Mouse (Mus musculus): Measurements from ENCODE around the gene L3mbtl4. TPM values are rescaled to one million over a fixed set of nuclear protein-coding genes. Genes with fewer than 3 reads are reported as not detected.
"Not testable (repeated sequence)": the region's sequence is repeated elsewhere in the genome, so short reads cannot be mapped to it uniquely, and the experiment has no call there.

Gene L3mbtl4
- total RNA-seq, 1 experiment: not detected

DNA sequence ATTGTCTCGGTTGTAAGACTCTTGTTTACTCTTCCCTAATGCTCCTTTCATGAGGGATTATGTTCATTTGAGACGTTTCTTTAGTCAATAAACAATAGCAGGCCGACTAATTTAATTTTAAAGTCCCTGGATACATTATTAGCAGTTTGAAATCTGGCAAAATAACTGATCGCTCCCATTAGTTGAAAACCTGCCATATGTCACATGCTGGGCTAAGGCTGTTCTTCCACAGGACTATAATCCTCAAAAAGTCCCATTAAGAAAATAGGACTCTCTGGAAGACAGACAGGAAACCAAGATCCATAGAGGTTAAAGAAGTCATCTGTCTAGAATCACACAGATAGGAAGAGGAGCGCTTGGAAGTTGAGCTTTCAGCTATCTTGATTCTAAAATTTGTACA, 114.9 kb downstream of the L3mbtl4 start:
- Histone ChIP-seq H3K36me3 (ENCODE audit: control insufficient read depth, insufficient read depth, low read length, poor library complexity, severe bottlenecking) (no peaks in the 10 kb centered on the region), H3K27ac (ENCODE audit: insufficient read depth, low read depth, low read length, poor library complexity, severe bottlenecking) (no peak overlapping the region), H3K9me3 (ENCODE audit: control insufficient read depth, insufficient read depth, low read depth, low read length) (no peaks in the 10 kb centered on the region), H3K9ac (ENCODE audit: insufficient read depth, low read depth, low read length, poor library complexity, severe bottlenecking) (no peak overlapping the region), H3K4me1 (ENCODE audit: control insufficient read depth in 2 of 2, insufficient read depth in 2 of 2, low read length in 2 of 2, poor library complexity in 1 of 2) (no peaks in the 10 kb centered on the region), H3K4me3 (ENCODE audit: insufficient read depth in 1 of 2, low read depth in 1 of 2, low read length in 2 of 2, poor library complexity in 1 of 2, severe bottlenecking in 1 of 2) (no peak overlapping the region)
- DNase-seq (ENCODE audit: low read depth, low spot score): no peak
- in situ Hi-C loops (cut with MboI; ENCODE audit: low sequenced_read_pairs in 2 of 2, unreplicated experiment in 2 of 2): no loop called here
- TF ChIP-seq HCFC1 (IDR thresholded peaks at IDR 0.05; ENCODE audit: borderline replicate concordance, insufficient read depth, low read length) (no peak), MAFK (IDR thresholded peaks at IDR 0.05; ENCODE audit: insufficient read depth, low read depth, low read length) (no peak), ZC3H11A (IDR thresholded peaks at IDR 0.05; ENCODE audit: borderline replicate concordance, low read depth, low read length) (no peak), ZNF384 (IDR thresholded peaks at IDR 0.05; ENCODE audit: low read depth, low read length) (no peak), CHD2 (IDR thresholded peaks at IDR 0.05; ENCODE audit: low read depth, low read length) (no peak)

DNA sequence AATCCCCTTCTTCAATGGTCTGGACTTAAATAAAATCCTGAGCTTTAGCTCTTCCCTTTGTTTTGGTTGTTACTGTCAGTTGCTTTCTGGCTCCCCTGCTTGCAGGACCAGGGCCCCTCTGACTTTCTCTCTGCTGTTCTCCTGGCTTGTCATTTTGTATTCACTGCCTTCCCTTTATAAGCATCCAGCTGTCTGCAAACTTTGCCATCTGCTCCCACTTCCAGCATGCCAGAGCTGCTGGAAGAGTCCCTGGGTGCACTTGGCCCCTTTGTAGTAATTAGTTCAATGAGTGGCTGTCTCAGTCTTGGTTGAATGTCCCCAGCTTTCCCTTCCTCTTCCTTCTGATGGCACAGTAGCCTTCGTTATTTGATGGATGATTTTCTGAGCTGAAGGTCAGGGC, 132.4 kb downstream of the L3mbtl4 start:
- no peak overlapping the region for H3K4me3 ChIP-seq (ENCODE audit: insufficient read depth in 1 of 2, low read depth in 1 of 2, low read length in 2 of 2, poor library complexity in 1 of 2, severe bottlenecking in 1 of 2)
- no peaks in the 10 kb centered on the region for H3K4me1 ChIP-seq (ENCODE audit: control insufficient read depth in 2 of 2, insufficient read depth in 2 of 2, low read length in 2 of 2, poor library complexity in 1 of 2)
- no peaks in the 10 kb centered on the region for H3K9me3 ChIP-seq (ENCODE audit: control insufficient read depth, insufficient read depth, low read depth, low read length)
- DNase-seq (ENCODE audit: low read depth, low spot score): no peak
- H3K27ac ChIP-seq (ENCODE audit: insufficient read depth, low read depth, low read length, poor library complexity, severe bottlenecking): no peak overlapping the region
- in situ Hi-C loops (cut with MboI; ENCODE audit: low sequenced_read_pairs in 2 of 2, unreplicated experiment in 2 of 2): no loop called here
- TF ChIP-seq HCFC1 (IDR thresholded peaks at IDR 0.05; ENCODE audit: borderline replicate concordance, insufficient read depth, low read length) (no peak), ZC3H11A (IDR thresholded peaks at IDR 0.05; ENCODE audit: borderline replicate concordance, low read depth, low read length) (no peak), ZNF384 (IDR thresholded peaks at IDR 0.05; ENCODE audit: low read depth, low read length) (no peak), CHD2 (IDR thresholded peaks at IDR 0.05; ENCODE audit: low read depth, low read length) (no peak), MAFK (IDR thresholded peaks at IDR 0.05; ENCODE audit: insufficient read depth, low read depth, low read length) (no peak)
- no peaks in the 10 kb centered on the region for H3K36me3 ChIP-seq (ENCODE audit: control insufficient read depth, insufficient read depth, low read length, poor library complexity, severe bottlenecking)
- no peak overlapping the region for H3K9ac ChIP-seq (ENCODE audit: insufficient read depth, low read depth, low read length, poor library complexity, severe bottlenecking)

DNA sequence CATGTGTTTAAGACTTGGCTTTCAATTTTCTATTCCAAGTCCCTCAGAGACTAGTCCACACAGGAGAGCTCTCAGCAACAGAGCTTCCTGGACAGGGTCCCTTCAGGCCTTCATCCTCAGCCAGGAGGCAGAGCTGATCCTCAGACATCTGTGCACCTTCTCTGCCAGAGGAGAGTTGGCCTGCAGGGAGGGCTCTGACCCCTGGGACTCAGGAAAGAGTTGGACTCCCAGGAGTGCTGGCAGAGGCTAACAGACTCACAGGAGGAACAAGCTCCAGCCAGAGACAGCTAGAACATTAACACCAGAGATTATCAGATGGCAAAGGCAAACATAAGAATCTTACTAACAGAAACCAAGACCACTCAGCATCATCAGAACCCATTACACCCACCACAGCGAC, 133.5 kb downstream of the L3mbtl4 start:
- H3K36me3 ChIP-seq (ENCODE audit: control insufficient read depth, insufficient read depth, low read length, poor library complexity, severe bottlenecking); H3K9ac ChIP-seq (ENCODE audit: insufficient read depth, low read depth, low read length, poor library complexity, severe bottlenecking); H3K4me1 ChIP-seq (ENCODE audit: control insufficient read depth in 2 of 2, insufficient read depth in 2 of 2, low read length in 2 of 2, poor library complexity in 1 of 2); in situ Hi-C loops (cut with MboI; ENCODE audit: low sequenced_read_pairs in 2 of 2, unreplicated experiment in 2 of 2); H3K4me3 ChIP-seq (ENCODE audit: insufficient read depth in 1 of 2, low read depth in 1 of 2, low read length in 2 of 2, poor library complexity in 1 of 2, severe bottlenecking in 1 of 2); DNase-seq (ENCODE audit: low read depth, low spot score); H3K27ac ChIP-seq (ENCODE audit: insufficient read depth, low read depth, low read length, poor library complexity, severe bottlenecking); H3K9me3 ChIP-seq (ENCODE audit: control insufficient read depth, insufficient read depth, low read depth, low read length): not testable (repeated sequence)

DNA sequence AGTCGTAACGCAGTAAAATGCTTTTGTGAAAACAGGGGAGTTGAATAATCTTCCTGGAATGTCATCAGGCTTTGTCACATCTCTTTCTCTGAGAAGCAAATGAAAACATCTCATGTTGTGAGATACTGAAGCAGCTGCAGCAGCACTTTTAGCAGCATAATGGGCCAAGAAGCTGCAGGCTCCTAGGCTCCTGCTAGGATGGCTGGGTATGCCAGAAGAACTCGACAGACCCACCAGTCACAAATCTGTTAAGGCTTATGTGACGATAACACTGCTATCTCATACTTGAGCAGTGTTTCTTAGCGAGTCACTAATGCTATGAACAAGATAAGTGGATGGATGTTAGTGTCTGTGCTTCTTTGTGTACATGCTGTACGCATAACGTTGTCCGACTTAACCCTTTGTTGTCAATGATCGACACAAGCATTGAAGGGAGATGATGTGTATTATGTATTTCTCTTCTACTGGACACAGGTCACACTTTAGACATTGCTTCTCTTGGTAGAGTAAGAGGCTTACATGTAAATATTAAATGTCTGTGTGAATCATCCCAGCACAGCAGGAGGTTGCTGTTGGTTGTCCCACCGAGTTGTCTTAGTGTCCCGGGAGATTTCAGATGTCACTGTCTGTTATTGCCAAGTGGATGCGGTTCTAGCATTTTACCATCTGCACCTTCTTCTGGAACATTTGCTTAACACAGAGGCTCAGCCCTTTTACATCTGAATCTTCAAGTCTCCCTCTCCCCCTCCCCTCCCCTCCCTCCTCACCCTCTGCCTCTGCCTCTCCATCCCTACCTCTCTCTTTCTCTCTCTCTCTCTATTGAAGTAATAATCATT, 149.3 kb downstream of the L3mbtl4 start:
- H3K9me3 ChIP-seq (ENCODE audit: control insufficient read depth, insufficient read depth, low read depth, low read length): no peaks in the 10 kb centered on the region
- H3K4me3 ChIP-seq (ENCODE audit: insufficient read depth in 1 of 2, low read depth in 1 of 2, low read length in 2 of 2, poor library complexity in 1 of 2, severe bottlenecking in 1 of 2): no peak overlapping the region
- DNase-seq (ENCODE audit: low read depth, low spot score): no peak
- H3K27ac ChIP-seq (ENCODE audit: insufficient read depth, low read depth, low read length, poor library complexity, severe bottlenecking): no peak overlapping the region
- in situ Hi-C loops (cut with MboI; ENCODE audit: low sequenced_read_pairs in 2 of 2, unreplicated experiment in 2 of 2): no loop called here
- TF ChIP-seq ZC3H11A (IDR thresholded peaks at IDR 0.05; ENCODE audit: borderline replicate concordance, low read depth, low read length) (no peak), MAFK (IDR thresholded peaks at IDR 0.05; ENCODE audit: insufficient read depth, low read depth, low read length) (no peak), HCFC1 (IDR thresholded peaks at IDR 0.05; ENCODE audit: borderline replicate concordance, insufficient read depth, low read length) (no peak), ZNF384 (IDR thresholded peaks at IDR 0.05; ENCODE audit: low read depth, low read length) (no peak), CHD2 (IDR thresholded peaks at IDR 0.05; ENCODE audit: low read depth, low read length) (no peak)
- no peaks in the 10 kb centered on the region for H3K36me3 ChIP-seq (ENCODE audit: control insufficient read depth, insufficient read depth, low read length, poor library complexity, severe bottlenecking)
- no peak overlapping the region for H3K9ac ChIP-seq (ENCODE audit: insufficient read depth, low read depth, low read length, poor library complexity, severe bottlenecking)
- H3K4me1 ChIP-seq (ENCODE audit: control insufficient read depth in 2 of 2, insufficient read depth in 2 of 2, low read length in 2 of 2, poor library complexity in 1 of 2): no peaks in the 10 kb centered on the region

DNA sequence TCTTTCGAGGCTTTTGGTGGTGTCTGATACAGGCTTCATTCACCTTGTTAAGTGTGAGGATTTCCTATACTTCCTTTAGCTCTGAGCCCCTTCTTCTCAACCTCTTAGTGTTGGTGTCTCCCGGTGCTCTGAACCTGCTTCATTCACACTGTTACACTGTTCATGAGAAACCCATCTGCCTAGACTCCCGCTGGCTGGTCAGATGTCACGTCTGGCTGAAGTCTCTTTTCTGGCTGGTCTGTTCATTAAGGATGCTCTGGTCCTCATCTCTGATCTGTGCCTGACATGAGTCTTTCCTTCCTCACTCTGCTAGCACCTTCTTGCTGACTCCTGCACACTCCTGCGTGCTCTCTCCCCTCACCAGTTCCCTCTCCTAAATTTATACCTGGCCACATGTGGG, 160.0 kb downstream of the L3mbtl4 start:
- H3K4me3 ChIP-seq (ENCODE audit: insufficient read depth in 1 of 2, low read depth in 1 of 2, low read length in 2 of 2, poor library complexity in 1 of 2, severe bottlenecking in 1 of 2): no peak overlapping the region
- no peak for DNase-seq (ENCODE audit: low read depth, low spot score)
- H3K9ac ChIP-seq (ENCODE audit: insufficient read depth, low read depth, low read length, poor library complexity, severe bottlenecking): no peak overlapping the region
- in situ Hi-C loops (cut with MboI; ENCODE audit: low sequenced_read_pairs in 2 of 2, unreplicated experiment in 2 of 2): no loop called here
- no peaks in the 10 kb centered on the region for H3K4me1 ChIP-seq (ENCODE audit: control insufficient read depth in 2 of 2, insufficient read depth in 2 of 2, low read length in 2 of 2, poor library complexity in 1 of 2)
- H3K27ac ChIP-seq (ENCODE audit: insufficient read depth, low read depth, low read length, poor library complexity, severe bottlenecking): no peak overlapping the region
- H3K36me3 ChIP-seq (ENCODE audit: control insufficient read depth, insufficient read depth, low read length, poor library complexity, severe bottlenecking): no peaks in the 10 kb centered on the region
- TF ChIP-seq MAFK (IDR thresholded peaks at IDR 0.05; ENCODE audit: insufficient read depth, low read depth, low read length) (no peak), CHD2 (IDR thresholded peaks at IDR 0.05; ENCODE audit: low read depth, low read length) (no peak), ZNF384 (IDR thresholded peaks at IDR 0.05; ENCODE audit: low read depth, low read length) (no peak), ZC3H11A (IDR thresholded peaks at IDR 0.05; ENCODE audit: borderline replicate concordance, low read depth, low read length) (no peak), HCFC1 (IDR thresholded peaks at IDR 0.05; ENCODE audit: borderline replicate concordance, insufficient read depth, low read length) (no peak)
- no peaks in the 10 kb centered on the region for H3K9me3 ChIP-seq (ENCODE audit: control insufficient read depth, insufficient read depth, low read depth, low read length)

Measured in ES-E14 (cell line).